Mouse (Mus musculus) retina, embryonic 14.5 days (tissue): ENCODE data around the gene Ctsr.
"Not testable (repeated sequence)": the region's sequence is repeated elsewhere in the genome, so short reads cannot be mapped to it uniquely, and the experiment has no call there.

ENCODE experiments used
- DNase-seq: peaks from one replicate; pipeline ENCODE4 v3.0.0-alpha.2; 2015; ENCODE audit warnings: low spot score

The Ctsr gene

DNA sequence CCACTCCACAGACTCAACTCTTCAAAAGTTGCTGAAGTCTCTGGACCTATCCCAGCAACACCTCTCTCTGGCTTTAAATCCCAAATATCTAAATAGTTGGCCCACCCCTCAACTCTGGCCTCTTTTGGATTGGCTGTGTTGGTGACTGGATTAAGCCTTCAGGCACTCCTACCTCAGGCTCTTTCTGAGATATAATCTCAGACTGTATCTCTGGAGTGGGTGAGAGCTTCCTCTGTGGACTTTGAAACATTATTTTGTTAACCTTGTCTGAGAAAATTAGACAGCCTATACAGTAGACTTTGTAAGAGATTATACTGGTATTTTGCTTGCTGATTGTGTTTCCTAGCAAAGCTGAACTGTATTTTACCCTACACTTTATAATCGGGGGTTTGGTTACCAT lies at the start of gene Ctsr:
Gene Ctsr, minus strand, starts transcription at position 101 of the 400 bp plus-strand sequence.
- no peak for DNase-seq

GRCm38 (mm10) chr13:61203310-61203709 lies 39.3 kb upstream of the Ctsr start, which contains the start of gene Cts6:
Cts6 (minus strand) TSS chr13:61203410.
- DNase-seq, result no peak

DNA sequence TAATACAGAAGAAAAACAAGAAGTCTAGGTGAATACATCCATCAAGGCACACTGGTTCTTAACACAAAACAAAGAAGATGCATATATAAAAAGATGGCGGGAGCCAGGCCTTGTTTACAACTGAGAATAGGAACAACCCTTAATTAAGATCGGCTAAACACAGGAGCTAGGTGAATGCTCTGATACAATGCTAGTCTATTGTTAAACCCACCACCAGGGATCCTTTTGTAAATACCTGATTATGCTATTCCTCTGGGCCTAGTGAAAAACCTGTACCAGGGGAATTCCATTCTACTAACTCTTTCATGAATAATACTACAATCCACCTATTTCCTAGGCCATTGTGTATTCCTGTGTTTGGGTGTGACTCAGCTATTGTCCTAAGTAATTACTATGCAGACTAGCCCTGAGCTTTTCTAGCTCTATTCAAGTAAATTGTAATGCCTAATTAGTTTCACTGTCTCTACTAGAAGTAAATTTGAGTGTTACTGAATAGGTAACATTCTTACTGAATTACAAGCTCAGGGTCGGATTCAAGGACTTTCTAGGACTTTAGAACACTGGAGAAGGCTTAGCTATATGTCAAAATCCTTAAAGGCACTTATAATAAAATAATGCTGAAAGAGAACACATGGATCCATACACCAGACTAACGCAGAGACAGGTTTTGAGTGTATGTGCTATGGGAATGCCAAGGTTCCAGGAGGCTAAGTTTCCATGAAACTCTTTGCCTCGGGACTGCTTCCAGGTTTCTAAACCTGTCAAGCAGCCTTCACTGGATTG lies 21.3 kb upstream of the Ctsr start:
- DNase-seq, result not testable (repeated sequence)

DNA sequence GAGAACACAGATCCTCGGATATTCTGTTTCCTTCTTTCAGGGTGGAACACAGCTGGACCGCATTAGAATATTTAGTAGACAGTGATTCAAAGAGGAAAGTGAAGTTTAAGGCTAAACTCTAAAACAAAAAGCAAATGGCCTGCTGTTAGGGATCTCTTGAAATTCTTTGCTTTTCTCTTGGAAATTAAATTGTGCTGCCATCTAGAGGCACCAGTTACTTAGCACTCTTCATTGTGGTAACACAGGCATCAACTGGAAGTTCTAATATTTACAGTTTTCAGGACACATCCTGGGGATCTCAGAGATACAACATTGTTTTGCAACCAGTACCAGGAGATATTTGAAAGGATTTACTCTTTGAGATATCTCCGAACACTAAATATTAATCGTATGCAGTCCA lies 566 bp upstream of the Ctsr start:
- no peak for DNase-seq
